Mouse (Mus musculus) adrenal gland, adult 18-20 months (tissue): ENCODE results near the gene Rgs3. TPM values are rescaled to one million over a fixed set of nuclear protein-coding genes. Genes with fewer than 3 reads are reported as not detected.
A peak's percentile ranks its signal among the peaks of the same experiment; 100 is the strongest.

Experiments used
- DNase-seq, 2 experiments: peaks; one replicate each; pipeline ENCODE4 v3.0.0; 2021 to 2022; ENCODE audit warnings: low spot score in 2 of 2
- total RNA-seq, 2 experiments: library from RNA; stranded (reverse); gene quantifications; 1 replicate in 1 of 2; 2 replicates in 1 of 2; pipeline ENCODE4 v1.2.3; 2021

Gene Rgs3
- total RNA-seq, 2 experiments from 2014 or later = 23.2 to 24.3 TPM

DNA sequence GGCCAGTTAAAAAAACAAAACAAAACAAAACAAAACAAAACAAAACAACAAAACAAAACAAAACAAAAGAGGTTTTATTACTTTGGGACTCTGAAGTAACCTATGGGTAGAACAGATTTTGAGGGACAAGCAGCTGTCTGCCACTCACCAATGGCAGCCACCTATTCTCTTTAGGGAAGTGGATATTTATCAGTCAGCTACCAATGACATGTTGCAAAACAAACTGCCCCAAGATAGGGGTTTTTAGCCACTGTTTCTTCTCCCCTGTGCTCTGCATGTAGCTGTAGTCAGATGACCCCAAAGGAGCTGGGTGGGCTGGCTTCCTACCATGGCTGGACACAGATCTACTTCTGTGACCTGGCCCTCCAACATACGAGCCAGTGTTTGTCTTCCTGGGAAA is 149.3 kb downstream of the Rgs3 start:
- DNase-seq = no peak

DNA sequence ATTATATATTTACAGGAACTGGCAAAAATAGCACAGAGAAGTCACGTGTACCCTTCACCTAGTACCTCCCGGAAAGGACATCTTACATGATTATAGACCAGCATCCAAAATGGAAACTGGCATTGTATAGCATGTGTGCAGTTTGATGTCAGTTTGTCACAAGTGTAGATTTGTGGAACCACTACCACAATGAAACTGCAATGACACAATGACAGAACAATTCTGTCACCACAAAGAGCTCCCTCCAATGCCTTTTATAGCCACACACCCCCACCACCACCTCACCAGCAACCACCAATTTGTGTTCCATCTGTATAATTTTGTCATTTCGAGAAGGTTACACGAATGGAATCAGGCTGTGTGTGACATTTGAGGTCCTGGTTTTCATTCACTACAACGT is 149.8 kb downstream of the Rgs3 start:
- DNase-seq = no peak

DNA sequence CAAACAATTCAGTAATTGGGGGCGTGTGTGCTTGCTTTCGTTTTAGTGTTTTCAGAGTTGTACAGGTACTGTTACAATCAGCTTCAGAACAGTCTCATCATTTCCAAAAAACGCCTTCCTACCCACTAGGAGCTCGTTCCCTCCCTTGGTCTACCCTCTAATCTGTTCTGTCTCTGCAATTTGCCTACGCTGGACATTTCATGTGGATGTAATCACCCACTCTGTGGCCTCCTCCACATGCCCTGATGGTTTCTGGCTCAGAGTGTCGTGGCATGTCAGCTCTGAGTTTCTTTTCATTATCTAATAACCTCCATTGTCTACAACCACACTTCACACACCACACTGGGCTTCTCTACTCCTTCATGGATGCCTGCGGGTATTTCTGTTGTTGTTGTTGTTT is 151.5 kb downstream of the Rgs3 start:
- no peak for DNase-seq

DNA sequence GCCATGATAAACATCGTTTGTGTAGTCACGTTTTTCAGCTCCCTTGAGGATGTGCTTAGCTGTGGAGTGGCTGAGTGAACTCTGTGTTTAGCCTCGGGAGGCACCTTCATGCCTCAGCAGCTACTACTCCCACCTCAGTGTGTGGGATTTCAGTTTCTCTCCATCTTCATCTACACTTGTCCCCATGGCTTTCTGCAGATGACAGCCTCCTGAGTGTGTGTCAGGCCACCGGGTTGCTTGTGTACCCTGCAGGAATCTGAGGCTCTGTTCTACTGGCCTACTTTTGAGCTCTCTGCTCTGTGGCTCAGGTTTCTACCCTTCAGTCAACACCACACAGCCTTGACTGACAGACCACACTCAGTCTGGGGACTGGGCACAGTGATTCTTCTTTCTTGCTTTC is 151.9 kb downstream of the Rgs3 start:
- no peak for DNase-seq

DNA sequence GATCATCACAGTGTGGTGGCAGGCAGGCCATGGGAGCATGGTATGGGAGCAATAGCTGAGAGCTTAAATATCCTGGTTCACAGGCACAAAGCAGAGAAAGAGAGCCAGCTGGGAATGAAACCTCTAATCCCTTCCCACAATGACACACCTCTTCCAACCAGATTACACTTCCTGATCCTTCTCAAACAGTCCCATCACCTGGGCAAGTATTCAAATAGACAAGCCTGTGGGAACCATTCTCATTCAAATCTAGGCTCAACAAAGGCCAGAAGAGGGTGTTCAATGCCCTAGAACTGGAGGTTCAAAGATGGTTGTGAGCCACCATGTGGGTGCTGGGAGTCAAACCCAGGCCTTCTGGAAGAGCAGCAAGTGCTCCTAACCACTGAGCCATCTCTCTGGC is 161.2 kb downstream of the Rgs3 start:
- DNase-seq = no peak

DNA sequence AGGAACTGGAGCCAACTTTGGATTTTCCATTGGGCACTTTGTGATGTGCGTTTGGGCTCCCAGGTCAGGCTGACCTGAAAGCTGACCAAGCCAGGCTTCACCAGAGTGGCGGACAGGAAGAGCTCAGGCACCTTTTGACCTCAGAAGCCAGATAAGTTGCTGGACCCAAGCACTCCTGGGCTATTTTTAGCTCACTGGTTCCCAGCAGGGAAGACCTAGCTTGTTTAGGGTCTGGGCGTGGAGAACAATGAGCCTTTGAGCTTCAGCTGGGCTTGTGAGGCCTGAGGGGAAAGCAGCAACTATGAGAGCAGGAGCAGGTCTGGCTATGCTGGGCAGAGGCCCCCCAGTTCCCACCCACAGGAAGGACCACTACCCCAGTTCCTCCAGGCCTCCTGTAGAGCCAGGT is 162.4 kb downstream of the Rgs3 start:
- no peak for DNase-seq

DNA sequence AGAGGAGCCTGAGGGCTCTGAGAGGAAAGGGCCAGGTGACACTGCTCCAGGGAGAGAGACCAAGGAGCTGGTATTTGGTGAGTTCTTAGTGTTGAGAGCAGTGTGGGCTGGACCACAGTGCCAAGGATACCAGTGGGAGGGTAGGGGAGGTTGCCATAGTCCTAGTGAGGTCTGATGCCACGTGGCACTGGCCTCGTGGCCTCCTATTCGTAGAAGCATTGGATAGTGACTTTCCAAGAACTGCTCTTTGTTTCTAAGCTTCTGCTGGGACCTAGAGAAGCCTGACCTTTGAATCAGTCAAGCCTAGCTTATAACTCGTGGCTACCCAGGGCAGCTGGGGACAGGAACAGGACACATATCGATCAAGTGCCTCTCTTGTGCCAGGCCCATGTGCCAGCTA is 164.1 kb downstream of the Rgs3 start:
- DNase-seq = no peak

DNA sequence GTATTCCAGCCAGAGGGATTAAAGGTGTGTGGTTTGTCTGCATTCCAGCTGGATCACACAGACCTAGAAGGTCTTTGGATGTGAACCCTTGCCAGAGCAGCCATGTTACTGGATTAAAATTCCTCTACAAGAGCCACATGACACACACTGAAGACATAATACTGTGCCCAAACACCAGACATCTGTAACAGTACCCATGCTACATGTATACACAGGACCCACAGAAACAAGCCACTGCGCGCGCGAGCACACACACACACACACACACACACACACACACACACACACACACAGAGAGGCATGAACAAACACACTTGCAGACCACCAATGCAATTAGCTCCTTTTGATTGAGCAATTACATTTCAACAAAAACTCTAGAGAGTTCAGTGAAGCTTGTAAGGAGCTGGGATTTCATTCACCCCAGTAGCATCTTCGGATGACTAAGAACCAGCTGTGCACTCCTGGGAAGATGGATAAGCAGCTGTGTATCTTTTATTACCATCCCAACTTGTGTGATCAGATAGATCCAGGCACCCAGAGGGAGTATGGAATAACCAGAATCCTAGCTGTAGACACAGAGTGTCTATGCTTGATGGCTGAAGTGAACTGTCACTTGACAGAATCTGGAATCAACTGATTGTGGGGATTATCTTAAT is 166.8 kb downstream of the Rgs3 start:
- DNase-seq = no peak

DNA sequence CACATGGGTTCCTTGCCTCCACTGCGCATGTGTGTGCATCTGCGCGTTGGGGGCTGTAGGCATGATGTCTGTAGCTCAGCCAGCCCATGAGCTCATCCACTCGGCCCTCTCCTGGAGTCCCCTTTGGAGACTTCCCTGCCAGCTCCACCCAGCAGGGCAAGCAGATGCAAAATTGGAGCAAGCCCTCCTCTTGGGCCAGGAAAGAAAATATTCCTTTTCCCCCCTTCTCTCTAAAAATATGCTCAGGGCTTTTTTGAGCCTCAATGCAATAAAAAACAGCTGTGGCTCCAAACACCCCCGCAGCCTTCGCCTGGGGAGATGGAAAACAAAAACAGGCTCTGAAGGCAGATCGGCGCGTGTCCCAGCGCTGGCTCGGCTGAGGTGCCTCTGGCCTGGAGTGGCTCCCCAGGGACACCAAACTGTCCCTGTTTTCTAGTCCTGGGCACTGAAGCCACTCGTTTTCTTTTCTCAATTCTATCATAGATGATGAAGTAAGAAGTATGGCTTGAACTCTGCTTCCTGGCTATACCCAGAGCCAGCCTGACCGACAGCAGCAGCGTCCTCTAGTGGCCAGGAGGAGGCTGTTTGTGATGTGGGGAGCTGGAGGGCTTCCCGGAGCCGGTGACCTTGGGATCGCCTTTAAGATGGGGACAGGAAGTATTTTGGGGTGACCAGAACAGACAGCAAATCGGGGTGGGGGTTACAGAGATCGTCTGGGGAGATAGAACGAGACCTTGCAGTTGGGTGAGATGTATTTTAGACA is 168.1 kb downstream of the Rgs3 start:
- peak in 1 of 2 experiments; percentile 48 for DNase-seq

DNA sequence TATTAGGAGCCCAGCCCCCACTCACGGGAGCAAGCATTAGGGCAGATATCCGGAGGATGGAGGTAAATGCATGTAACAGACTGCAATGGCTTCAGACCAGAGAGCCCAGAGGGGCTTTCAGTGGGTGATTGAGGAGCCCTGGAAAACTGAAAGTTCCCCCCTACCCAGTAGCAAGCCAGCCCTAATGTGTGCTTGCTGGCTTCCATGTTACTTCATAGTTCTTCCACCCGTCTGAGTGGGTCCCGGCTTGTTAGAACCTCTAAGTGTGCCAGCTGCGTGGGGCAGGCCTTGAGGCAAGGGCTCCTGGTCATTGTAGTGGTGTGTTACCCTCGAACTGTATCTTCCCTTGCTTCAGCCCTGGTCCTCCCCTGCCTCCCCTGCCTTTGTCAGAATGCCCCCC is 168.8 kb downstream of the Rgs3 start:
- DNase-seq = no peak

DNA sequence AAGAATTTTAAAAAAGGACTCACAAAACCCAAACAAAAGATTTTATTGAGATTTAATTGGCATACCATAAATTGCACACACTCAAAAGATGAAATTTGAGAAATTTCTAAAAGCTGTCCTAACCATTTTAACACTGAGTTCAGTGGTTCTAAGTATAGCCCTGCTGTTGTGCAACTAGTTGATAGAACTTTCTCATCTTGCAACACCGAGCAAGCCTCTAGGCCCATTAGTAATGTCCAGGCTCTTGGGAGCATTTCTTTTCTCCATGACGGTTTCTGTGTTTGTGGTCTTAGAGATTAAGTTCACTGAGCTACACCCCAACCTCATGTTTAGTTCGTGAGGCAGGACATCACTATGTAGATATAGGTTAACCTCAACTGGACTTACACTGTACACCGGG is 169.5 kb downstream of the Rgs3 start:
- DNase-seq = no peak

DNA sequence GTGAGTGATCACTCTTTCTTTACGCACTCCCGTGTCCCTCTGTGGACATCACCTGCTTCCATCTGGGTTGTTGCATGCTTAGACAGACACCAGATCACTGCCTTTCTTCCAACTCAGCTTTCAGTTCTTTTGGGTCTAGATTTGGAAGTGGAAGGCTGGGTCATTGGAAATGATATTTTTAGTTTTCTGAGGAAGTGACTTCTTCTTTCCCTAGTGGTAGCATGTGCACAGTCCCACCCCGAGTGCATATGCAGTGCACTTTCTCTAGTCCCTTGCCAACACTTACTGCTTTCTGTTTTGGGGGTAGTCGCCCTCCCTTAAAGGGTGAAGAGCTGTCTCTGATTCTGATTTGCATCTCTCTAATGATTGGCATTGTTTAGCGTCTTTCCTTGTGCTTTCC is 170.3 kb downstream of the Rgs3 start:
- no peak for DNase-seq

DNA sequence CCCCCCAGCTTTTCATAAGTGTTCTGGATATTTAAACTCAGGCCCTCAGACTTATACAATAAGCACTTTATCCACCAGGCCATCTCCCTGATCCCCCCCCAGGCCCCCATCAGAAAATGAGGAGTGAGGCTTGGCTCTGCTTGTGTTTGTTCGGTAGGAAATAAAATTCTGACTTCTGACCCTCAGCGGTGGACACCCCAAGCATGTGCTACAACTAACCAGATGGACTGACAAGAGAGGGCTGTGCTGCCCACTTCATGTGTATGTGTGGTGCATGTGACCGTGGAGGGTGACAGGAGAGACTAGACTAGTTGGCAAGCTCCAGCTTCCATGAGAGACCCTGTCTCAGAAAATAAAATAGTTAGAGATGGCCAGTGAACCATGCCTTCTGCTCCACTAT is 171.2 kb downstream of the Rgs3 start:
- DNase-seq = no peak

DNA sequence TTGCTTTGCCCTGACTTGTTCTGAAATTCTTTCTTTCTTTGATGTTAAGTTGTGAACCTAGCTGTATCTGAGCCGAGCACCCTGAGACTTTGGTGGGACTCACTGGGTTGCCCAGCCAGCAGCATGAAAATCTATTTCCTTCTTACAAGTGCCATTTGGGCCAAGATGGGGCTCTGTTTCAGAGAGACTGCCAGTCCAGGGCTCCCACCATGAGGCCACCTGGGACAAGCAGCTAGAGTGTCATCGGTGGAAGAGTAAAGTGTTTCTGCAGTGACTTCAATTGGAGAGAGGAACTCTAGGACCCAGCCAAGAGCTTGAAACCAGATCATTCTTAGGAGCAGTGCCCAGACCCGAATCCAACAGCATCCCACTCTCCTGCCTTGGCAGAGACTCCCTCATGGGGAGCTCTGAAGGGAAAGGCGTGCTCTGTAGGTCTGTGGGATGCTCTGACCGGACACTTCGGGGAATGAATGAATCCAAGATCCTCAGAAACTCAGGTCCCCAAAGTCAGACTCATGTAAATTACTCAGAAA is 171.9 kb downstream of the Rgs3 start:
- no peak for DNase-seq

DNA sequence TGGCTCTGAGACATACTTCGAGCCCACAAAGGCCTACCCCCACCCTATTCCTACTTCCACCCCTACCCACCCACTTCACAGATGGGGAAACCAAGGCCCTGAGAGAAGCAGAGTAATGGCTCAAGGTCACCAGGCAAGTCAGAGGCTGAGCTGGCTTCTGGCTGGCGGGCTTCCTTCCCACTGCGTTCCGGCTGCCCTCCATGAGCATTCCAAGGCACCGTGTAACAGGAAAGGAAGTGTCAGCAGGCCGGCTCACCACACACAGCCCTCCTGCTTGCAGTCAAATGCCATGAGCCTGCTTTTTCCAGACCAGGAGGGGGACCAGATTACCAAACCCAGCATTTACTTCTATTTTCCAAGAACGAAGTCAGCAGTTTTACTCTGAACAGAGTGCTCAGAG is 172.4 kb downstream of the Rgs3 start:
- no peak for DNase-seq

DNA sequence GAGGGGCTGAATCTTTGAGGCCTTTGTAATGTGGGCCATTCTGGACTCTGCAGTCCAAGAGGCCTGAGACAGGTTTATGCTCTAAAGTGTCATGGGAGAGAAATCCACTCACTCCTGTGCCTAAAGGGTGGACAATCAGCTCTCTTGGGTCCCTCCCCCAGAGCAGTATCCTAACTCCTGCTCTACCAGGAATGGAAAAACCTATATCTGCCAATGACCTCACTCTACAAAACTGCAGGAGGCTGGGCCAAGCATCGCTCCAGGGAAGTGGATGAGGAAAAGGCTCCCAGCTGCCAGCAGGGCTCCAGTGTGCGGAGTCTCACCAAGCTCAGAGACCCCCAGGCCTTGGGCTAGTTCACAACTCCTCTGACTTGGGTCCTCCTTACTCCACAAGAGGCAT is 173.2 kb downstream of the Rgs3 start:
- no peak for DNase-seq

DNA sequence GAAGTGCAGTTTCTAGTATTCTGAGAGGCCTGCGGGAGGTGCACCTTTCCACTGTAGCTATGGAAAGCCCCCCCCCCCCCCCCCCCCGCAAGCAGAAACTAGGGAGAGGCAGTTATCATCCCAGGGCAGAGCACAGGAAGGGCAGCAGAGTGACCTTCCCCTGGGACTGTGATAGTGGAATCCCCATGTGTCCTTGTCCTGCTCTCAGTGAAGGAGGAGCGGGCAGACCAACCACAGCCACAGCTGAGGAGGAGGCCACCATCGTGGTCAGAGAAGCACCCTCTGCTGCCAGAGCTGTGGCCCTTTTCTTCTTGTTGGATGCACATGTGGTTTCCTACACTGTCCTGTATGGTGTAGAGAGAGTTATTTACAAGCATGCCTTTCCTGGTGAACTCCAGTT is 174.3 kb downstream of the Rgs3 start:
- DNase-seq = no peak

DNA sequence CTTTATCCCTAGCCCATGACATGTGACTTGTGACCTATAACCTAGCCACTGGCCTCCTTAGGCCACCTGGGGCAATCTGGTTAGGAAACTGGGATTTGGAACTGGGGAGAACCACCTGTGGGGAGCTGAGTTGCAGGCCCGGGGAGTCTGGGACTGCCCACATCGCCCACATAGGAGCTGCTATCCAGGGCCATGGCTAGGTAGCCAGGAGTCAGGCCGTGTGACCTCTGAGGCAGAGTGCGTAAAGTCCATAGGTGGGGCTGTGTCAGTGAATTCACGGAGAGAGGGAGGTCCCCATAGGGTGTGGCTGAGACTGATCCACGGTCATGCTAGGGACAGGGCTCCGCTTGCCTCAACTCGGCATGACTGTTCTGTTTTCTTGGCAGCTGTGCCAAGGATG is 175.6 kb downstream of the Rgs3 start:
- DNase-seq = no peak

DNA sequence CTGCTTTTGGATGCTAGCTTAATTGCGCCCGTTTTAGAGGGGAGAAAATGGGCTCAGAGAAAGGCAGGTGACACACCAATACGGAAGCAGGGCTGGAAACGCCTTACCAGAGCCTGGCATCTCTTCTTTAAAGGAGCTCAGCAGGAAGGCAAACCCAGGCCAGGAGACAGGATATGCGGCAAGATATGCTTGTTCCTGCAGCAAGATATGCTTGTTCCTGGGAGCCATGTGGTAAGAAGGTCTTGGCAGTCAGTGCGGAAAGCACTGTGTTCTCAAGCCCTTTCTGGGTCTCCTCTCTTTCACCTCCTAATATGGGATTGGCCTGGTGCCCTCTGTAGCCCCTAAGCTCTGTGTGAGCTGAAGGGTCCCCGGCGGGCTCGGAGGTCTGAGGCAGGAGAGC is 176.2 kb downstream of the Rgs3 start:
- no peak for DNase-seq

DNA sequence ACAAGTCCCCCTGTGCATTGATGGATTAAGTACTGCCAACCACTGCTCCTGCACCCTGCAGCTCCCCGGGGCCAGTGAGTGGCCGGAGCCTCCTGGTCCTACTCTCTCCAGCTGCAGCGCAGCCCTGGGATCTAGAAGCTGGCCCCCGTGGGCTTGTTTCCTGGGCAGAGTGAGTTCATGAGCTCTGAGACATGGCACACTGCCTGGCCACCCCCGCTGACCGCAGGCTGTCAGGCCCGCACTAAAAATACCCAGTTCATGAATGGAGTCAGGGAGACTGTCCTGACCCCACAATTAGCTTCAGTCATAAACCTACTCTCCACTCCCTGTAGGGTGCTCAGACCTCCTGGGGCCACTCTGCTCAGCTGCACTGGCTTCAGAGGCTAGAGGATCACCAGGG is 176.8 kb downstream of the Rgs3 start:
- DNase-seq = no peak

DNA sequence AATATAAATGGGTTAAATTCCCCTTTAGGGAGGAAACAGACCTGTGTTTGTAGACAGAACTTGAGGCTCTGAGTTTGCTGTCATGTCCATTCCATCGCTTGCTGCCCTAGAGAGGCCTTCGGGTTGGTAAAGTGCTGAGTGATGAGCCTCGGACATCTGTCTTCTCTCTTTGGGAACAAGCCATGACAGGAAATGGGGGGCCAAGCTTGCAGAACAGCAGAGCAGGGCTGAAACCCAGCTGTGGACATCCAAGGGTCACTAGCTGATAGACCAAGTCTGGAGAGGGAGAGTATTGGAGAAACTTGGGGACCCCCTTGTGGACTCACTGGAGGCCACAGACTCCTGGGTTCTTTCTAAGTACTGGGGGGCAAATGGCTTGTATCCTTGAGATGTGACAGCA is 177.3 kb downstream of the Rgs3 start:
- no peak for DNase-seq

DNA sequence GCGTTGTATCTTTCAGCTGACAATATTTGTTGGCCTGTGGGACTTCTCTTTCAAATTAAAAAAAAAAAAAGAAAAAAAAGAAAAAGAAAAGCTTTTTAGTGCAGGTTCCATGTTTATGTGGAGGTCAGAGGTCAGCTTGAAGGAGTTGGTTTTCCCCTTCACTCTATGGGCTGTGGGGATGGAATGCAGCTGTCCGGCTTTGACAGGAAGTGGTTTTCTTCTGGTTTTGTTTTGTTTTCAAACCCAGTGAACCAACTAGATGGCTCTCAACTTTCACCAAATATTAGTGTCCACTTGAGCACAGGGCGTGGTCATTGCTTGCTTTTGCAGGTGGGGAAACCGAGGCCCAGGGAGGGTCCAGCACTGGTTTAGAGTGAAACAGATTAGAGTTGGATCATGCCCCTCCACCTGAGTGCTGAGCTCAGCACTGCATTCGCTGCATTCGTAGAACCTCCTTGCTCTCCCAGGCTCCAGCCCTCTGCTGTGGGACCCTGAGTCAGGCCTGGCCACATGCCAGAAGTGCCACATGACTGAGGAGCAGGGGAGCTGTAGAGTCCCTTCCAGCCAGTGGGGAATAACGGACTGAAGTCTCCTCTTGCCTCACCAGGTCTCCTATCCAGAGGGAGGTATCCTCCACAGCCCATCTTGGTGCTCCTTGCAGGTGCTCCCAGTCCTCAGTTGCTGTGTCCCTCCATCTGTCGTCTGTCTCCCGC is 178.5 kb downstream of the Rgs3 start:
- no peak for DNase-seq
